Mouse (Mus musculus) megakaryocyte, embryonic 14.5 days (primary cell): ENCODE results near the gene Itgb1.

ENCODE experiments used
- FLI1 ChIP-seq: IDR thresholded peaks from 2 replicates; pipeline ENCODE4 v1.6.1; 2012; ENCODE audit warnings: low read length, inconsistent platforms, mixed read lengths
- GATA1 ChIP-seq: IDR thresholded peaks from 3 replicates; pipeline ENCODE4 v1.6.1; 2012; ENCODE audit warnings: mixed read lengths, low read length, inconsistent platforms, borderline replicate concordance

GRCm38 (mm10) chr8:128735692-128736091, 50.2 kb downstream of the Itgb1 start:
- TF ChIP-seq GATA1 (no peak), FLI1 (no peak)
